Mouse (Mus musculus): ENCODE measurements around the gene Tob1. TPM values are rescaled to one million over a fixed set of nuclear protein-coding genes. Genes with fewer than 3 reads are reported as not detected.

Tob1 gene
- total and polyA plus RNA-seq, 2 experiments from 2014 or later = 17.3 to 31.6 TPM

DNA sequence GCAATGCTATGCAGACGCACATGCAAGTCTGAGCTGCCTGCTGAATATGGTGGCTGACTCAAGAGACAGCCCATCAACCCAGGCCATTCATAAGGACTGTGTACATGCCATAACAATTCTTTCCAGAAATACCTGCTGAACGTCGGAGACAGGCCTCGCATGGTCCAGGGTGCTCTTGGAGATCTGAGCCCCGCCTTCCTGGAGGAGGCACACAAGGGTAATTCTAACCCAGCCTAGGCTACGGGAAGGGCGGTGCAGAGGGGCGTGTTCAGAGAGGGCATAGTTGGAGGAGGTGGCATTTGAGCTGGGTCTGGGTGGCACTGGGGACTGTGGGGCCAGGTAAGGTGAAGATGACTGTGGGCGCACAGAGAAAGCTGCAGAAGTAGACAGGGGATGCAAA, 39.1 kb upstream of the Tob1 start:
- H3K4me1 ChIP-seq (ENCODE audit: insufficient read depth) = no peaks in the 10 kb centered on the region
- no peak for TF ChIP-seq CTCF (IDR thresholded peaks at IDR 0.05; ENCODE audit: low read depth)
- H3K27me3 ChIP-seq (ENCODE audit: insufficient read depth, low read length) = no peaks in the 10 kb centered on the region
- no peak overlapping the region for H3K4me2 ChIP-seq (ENCODE audit: low read depth)
- no peaks in the 10 kb centered on the region for H3K9me3 ChIP-seq (ENCODE audit: low read length)
- 76% methylated on average over 9 of the region's 9 CpGs for WGBS
- no peaks in the 10 kb centered on the region for H3K36me3 ChIP-seq (ENCODE audit: insufficient read depth)
- H3K4me3 ChIP-seq (ENCODE audit: low read depth, low read length) = no peak overlapping the region
- no peak for ATAC-seq
- H3K27ac ChIP-seq (ENCODE audit: low read depth, low read length) = no peak overlapping the region
- DNase-seq = no peak
- no peak overlapping the region for H3K9ac ChIP-seq

- 40% methylated on average over 4 of the region's 4 CpGs for WGBS
- TF ChIP-seq CTCF (IDR thresholded peaks at IDR 0.05; ENCODE audit: low read depth) = no peak
- H3K27me3 ChIP-seq (ENCODE audit: insufficient read depth, low read length) = no peaks in the 10 kb centered on the region
- H3K4me2 ChIP-seq (ENCODE audit: low read depth) = no peak overlapping the region
- DNase-seq = no peak
- H3K27ac ChIP-seq (ENCODE audit: low read depth, low read length) = no peak overlapping the region
- no peaks in the 10 kb centered on the region for H3K4me1 ChIP-seq (ENCODE audit: insufficient read depth)
- peak; percentile 53 for ATAC-seq
- H3K9ac ChIP-seq = no peak overlapping the region
- H3K36me3 ChIP-seq (ENCODE audit: insufficient read depth) = no peaks in the 10 kb centered on the region
- no peak overlapping the region for H3K4me3 ChIP-seq (ENCODE audit: low read depth, low read length)
- no peaks in the 10 kb centered on the region for H3K9me3 ChIP-seq (ENCODE audit: low read length)
Measured at GRCm38 (mm10) chr11:94173726-94174146, 37.5 kb upstream of the Tob1 start.

DNA sequence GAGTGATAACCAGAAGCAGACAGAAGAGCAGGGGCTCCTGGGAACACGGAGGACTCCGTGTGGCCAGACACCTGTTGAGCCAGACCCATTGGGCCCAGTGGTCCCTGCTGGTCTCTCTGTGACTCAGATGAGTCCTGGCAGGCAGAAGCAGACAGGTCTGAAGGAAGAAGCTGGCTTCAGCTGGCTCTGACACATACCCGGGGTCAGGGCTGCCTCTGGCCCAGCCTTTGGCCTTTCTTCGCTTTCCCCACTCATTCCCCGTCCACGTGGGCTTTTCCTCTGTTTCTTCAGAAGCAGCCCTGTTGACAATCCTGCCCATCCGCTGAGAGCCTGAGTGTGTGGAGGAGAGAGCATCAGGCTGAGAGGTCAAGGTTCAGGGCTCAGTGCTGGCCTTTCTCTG, 36.0 kb upstream of the Tob1 start:
- no peak overlapping the region for H3K27ac ChIP-seq (ENCODE audit: low read depth, low read length)
- H3K4me2 ChIP-seq (ENCODE audit: low read depth) = no peak overlapping the region
- 69% methylated on average over 7 of the region's 7 CpGs for WGBS
- H3K36me3 ChIP-seq (ENCODE audit: insufficient read depth) = no peaks in the 10 kb centered on the region
- no peaks in the 10 kb centered on the region for H3K4me1 ChIP-seq (ENCODE audit: insufficient read depth)
- DNase-seq (no peak), ATAC-seq (no peak)
- TF ChIP-seq CTCF (IDR thresholded peaks at IDR 0.05; ENCODE audit: low read depth) = no peak
- H3K9me3 ChIP-seq (ENCODE audit: low read length) = no peaks in the 10 kb centered on the region
- no peaks in the 10 kb centered on the region for H3K27me3 ChIP-seq (ENCODE audit: insufficient read depth, low read length)
- no peak overlapping the region for H3K9ac ChIP-seq
- H3K4me3 ChIP-seq (ENCODE audit: low read depth, low read length) = no peak overlapping the region

GRCm38 (mm10) chr11:94175694-94176093, 35.6 kb upstream of the Tob1 start:
- 21% methylated on average over 8 of the region's 8 CpGs for WGBS
- no peak overlapping the region for H3K4me3 ChIP-seq (ENCODE audit: low read depth, low read length)
- ATAC-seq (no peak), DNase-seq (no peak)
- no peak for TF ChIP-seq CTCF (IDR thresholded peaks at IDR 0.05; ENCODE audit: low read depth)
- H3K4me2 ChIP-seq (ENCODE audit: low read depth) = no peak overlapping the region
- H3K9me3 ChIP-seq (ENCODE audit: low read length) = no peaks in the 10 kb centered on the region
- no peaks in the 10 kb centered on the region for H3K4me1 ChIP-seq (ENCODE audit: insufficient read depth)
- H3K9ac ChIP-seq = no peak overlapping the region
- no peak overlapping the region for H3K27ac ChIP-seq (ENCODE audit: low read depth, low read length)
- no peaks in the 10 kb centered on the region for H3K27me3 ChIP-seq (ENCODE audit: insufficient read depth, low read length)
- no peaks in the 10 kb centered on the region for H3K36me3 ChIP-seq (ENCODE audit: insufficient read depth)

DNA sequence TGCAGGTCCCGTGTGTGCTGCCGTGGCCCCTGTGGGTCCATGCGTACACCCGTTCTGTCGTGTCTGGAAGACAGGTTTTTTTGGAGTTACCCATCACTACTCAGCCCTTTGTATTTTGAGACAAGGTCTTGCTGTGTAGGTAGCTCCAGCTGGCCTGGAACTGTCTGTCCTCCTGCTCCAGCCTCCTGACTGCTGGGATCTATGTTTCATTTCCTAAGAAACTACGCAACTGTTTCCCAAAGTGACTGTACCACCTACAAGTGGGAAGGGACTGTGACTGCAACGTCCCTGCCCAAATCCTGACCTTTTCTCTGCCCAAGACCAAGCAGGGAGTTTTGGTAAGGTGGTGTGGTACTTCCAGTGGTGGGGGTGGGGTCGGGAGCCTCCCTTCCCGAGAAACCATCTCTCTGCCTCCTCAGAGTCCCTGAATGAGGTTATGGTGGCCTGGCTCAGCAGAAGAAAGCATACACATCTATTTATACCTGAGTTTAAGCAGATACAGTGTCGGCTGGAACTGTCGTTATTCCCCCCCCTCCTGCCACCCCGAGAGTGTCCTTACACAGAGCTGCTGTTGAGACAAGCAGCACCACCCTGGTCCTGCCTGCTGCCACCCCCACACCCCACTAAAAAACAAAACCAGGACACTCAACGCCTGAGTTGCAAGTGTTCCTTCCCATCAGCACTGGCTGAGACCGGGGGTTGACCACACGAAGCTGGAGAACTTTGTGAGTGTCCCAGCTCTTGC, 33.2 kb upstream of the Tob1 start:
- no peak overlapping the region for H3K9ac ChIP-seq
- no peak overlapping the region for H3K27ac ChIP-seq (ENCODE audit: low read depth, low read length)
- no peak for DNase-seq
- no peak overlapping the region for H3K4me3 ChIP-seq (ENCODE audit: low read depth, low read length)
- ATAC-seq = no peak
- no peak overlapping the region for H3K4me2 ChIP-seq (ENCODE audit: low read depth)
- no peaks in the 10 kb centered on the region for H3K27me3 ChIP-seq (ENCODE audit: insufficient read depth, low read length)
- H3K4me1 ChIP-seq (ENCODE audit: insufficient read depth) = no peaks in the 10 kb centered on the region
- WGBS = 80% methylated on average over 15 of the region's 15 CpGs
- H3K9me3 ChIP-seq (ENCODE audit: low read length) = no peaks in the 10 kb centered on the region
- H3K36me3 ChIP-seq (ENCODE audit: insufficient read depth) = no peaks in the 10 kb centered on the region
- no peak for TF ChIP-seq CTCF (IDR thresholded peaks at IDR 0.05; ENCODE audit: low read depth)

DNA sequence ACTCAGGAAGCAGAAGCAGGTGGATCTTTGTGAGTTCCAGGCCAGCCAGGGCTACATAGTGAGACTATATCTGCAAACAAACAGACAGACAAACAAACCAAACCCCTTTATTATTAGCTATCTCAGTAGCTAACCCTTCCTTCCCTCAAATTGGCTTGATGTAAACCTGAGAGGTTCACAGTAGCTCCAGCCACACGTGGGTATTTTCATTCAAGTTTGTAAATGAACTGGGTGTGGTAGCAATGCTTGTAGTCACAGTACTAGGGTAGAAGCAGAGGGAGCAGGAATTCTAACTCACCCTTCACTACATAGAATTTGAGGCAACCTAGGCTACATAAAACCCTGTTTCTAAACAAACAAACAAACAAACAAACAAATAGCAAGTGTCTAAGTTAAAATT, 31.5 kb upstream of the Tob1 start:
- Histone ChIP-seq H3K9ac (no peak overlapping the region), H3K4me2 (ENCODE audit: low read depth) (no peak overlapping the region), H3K4me1 (ENCODE audit: insufficient read depth) (no peaks in the 10 kb centered on the region), H3K27me3 (ENCODE audit: insufficient read depth, low read length) (no peaks in the 10 kb centered on the region), H3K27ac (ENCODE audit: low read depth, low read length) (no peak overlapping the region), H3K9me3 (ENCODE audit: low read length) (no peaks in the 10 kb centered on the region), H3K4me3 (ENCODE audit: low read depth, low read length) (no peak overlapping the region), H3K36me3 (ENCODE audit: insufficient read depth) (no peaks in the 10 kb centered on the region)
- WGBS = 27% methylated on average over 1 of the region's 1 CpGs
- no peak for DNase-seq
- TF ChIP-seq CTCF (IDR thresholded peaks at IDR 0.05; ENCODE audit: low read depth) = no peak
- no peak for ATAC-seq

DNA sequence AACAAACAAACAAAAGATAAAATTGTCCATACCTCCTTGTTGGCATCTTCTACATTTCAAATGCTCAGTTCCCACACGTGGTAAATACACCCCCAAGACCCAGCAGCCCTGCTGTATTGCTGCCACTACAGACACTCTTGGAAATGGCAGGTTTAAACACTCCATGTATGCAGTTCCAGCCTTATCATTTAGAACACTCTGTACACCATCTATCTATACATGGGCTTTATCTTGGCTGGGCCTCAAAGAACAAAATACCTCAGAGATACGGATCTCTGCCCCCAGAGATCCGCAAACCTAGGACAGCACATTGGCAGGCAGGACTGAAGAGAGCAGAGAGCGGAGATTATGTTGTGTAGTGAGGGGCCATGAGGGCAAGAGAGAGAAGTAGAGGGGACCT, 31.1 kb upstream of the Tob1 start:
- no peak overlapping the region for H3K9ac ChIP-seq
- TF ChIP-seq CTCF (IDR thresholded peaks at IDR 0.05; ENCODE audit: low read depth) = no peak
- no peaks in the 10 kb centered on the region for H3K4me1 ChIP-seq (ENCODE audit: insufficient read depth)
- no peak for ATAC-seq
- no peak overlapping the region for H3K4me2 ChIP-seq (ENCODE audit: low read depth)
- no peaks in the 10 kb centered on the region for H3K9me3 ChIP-seq (ENCODE audit: low read length)
- no peak overlapping the region for H3K4me3 ChIP-seq (ENCODE audit: low read depth, low read length)
- no peak overlapping the region for H3K27ac ChIP-seq (ENCODE audit: low read depth, low read length)
- no peaks in the 10 kb centered on the region for H3K36me3 ChIP-seq (ENCODE audit: insufficient read depth)
- no peaks in the 10 kb centered on the region for H3K27me3 ChIP-seq (ENCODE audit: insufficient read depth, low read length)
- 85% methylated on average over 4 of the region's 4 CpGs for WGBS
- DNase-seq = no peak

Data from forebrain, postnatal 0 days (tissue).